Mouse (Mus musculus) MEL (cell line): ENCODE measurements around the gene Pard6a. TPM values are rescaled to one million over a fixed set of nuclear protein-coding genes. Genes with fewer than 3 reads are reported as not detected.

Source experiments
- DNase-seq: peaks from one replicate; pipeline ENCODE4 v3.0.0; 2011; ENCODE audit warnings: low read depth, low spot score
- H3K27ac ChIP-seq: 2 replicates; pipeline ENCODE4 v1.5.1; 2012; ENCODE audit warnings: low read depth, mild to moderate bottlenecking, control low read depth, low read length, moderate library complexity; ENCODE audit not compliant: control insufficient read depth
- H3K27me3 ChIP-seq, 2 experiments: fragments of 150-350 bp in 1 of 2; sonication (generic) in 1 of 2; 2 replicates each; pipeline ENCODE4 v1.6.1; 2012; ENCODE audit warnings: low read length in 2 of 2, mild to moderate bottlenecking in 2 of 2, improper control_type of control experiment in 1 of 2, moderate library complexity in 1 of 2; ENCODE audit not compliant: insufficient read depth in 2 of 2, control insufficient read depth in 1 of 2
- H3K36me3 ChIP-seq, 2 experiments: 2 replicates each; pipeline ENCODE4 v1.6.1; 2012 to 2014; ENCODE audit warnings: low read length in 2 of 2, improper control_type of control experiment in 1 of 2, inconsistent platforms in 1 of 2, mild to moderate bottlenecking in 1 of 2; ENCODE audit not compliant: insufficient read depth in 2 of 2, control insufficient read depth in 1 of 2
- H3K4me1 ChIP-seq, 2 experiments: fragments of 150-350 bp in 1 of 2; sonication (generic) in 1 of 2; 2 replicates each; pipeline ENCODE4 v1.6.1; 2012; ENCODE audit warnings: low read length in 2 of 2, improper control_type of control experiment in 1 of 2, mild to moderate bottlenecking in 1 of 2; ENCODE audit not compliant: insufficient read depth in 2 of 2, control insufficient read depth in 1 of 2
- H3K4me3 ChIP-seq, 2 experiments: fragments of 150-350 bp in 1 of 2; sonication (generic) in 1 of 2; 2 replicates each; pipeline ENCODE4 v1.5.1; 2012; ENCODE audit warnings: low read depth in 2 of 2, low read length in 2 of 2, mild to moderate bottlenecking in 2 of 2, moderate library complexity in 2 of 2, control low read depth in 1 of 2, improper control_type of control experiment in 1 of 2; ENCODE audit not compliant: control insufficient read depth in 1 of 2, insufficient read depth in 1 of 2
- H3K79me2 ChIP-seq: 2 replicates; pipeline ENCODE4 v1.6.1; 2012; ENCODE audit warnings: mild to moderate bottlenecking, low read length, moderate library complexity; ENCODE audit not compliant: control insufficient read depth, poor library complexity, insufficient read depth
- H3K9ac ChIP-seq: 2 replicates; pipeline ENCODE4 v1.6.1; 2012; ENCODE audit warnings: low read depth, mild to moderate bottlenecking, control low read depth, low read length, moderate library complexity; ENCODE audit not compliant: control insufficient read depth, poor library complexity, severe bottlenecking
- H3K9me3 ChIP-seq: fragments of 150-350 bp; sonication (generic); replicated peaks from 2 replicates; pipeline ENCODE4 v1.6.1; 2012; ENCODE audit warnings: mild to moderate bottlenecking, low read length, improper control_type of control experiment, moderate library complexity; ENCODE audit not compliant: insufficient read depth
- BHLHE40 ChIP-seq: IDR thresholded peaks from 2 replicates; pipeline ENCODE4 v1.6.1; 2012; ENCODE audit warnings: low read depth, mild to moderate bottlenecking, inconsistent platforms, low read length, improper control_type of control experiment, borderline replicate concordance
- CHD1 ChIP-seq: IDR thresholded peaks from 2 replicates; pipeline ENCODE4 v1.6.1; 2012; ENCODE audit warnings: low read depth, mild to moderate bottlenecking, inconsistent platforms, low read length, improper control_type of control experiment
- ETS1 ChIP-seq: IDR thresholded peaks from 2 replicates; pipeline ENCODE4 v1.6.1; 2012; ENCODE audit warnings: low read depth, mild to moderate bottlenecking, inconsistent platforms, low read length, improper control_type of control experiment, moderate library complexity
- GABPA ChIP-seq: IDR thresholded peaks from 2 replicates; pipeline ENCODE4 v1.6.1; 2012; ENCODE audit warnings: low read depth, mild to moderate bottlenecking, inconsistent platforms, low read length, improper control_type of control experiment, moderate library complexity
- GATA1 ChIP-seq: IDR thresholded peaks from 2 replicates; pipeline ENCODE4 v1.6.1; 2011; ENCODE audit warnings: low read depth, low read length, improper control_type of control experiment
- JUND ChIP-seq: IDR thresholded peaks from 2 replicates; pipeline ENCODE4 v1.6.1; 2011; ENCODE audit warnings: low read depth, mild to moderate bottlenecking, improper control_type of control experiment, low read length
- KAT2A ChIP-seq: conservative IDR thresholded peaks from 2 replicates; pipeline ENCODE4 v1.6.1; 2012; ENCODE audit warnings: low read depth, low read length, improper control_type of control experiment, inconsistent platforms
- MAFK ChIP-seq: IDR thresholded peaks from 2 replicates; pipeline ENCODE4 v1.6.1; 2011; ENCODE audit warnings: low read depth, mild to moderate bottlenecking, low read length, improper control_type of control experiment, borderline replicate concordance
- MAX ChIP-seq: IDR thresholded peaks from 2 replicates; pipeline ENCODE4 v1.6.1; 2011; ENCODE audit warnings: low read length, improper control_type of control experiment
- MAZ ChIP-seq: IDR thresholded peaks from 2 replicates; pipeline ENCODE4 v1.6.1; 2012; ENCODE audit warnings: low read depth, mild to moderate bottlenecking, inconsistent platforms, low read length, improper control_type of control experiment
- MXI1 ChIP-seq: IDR thresholded peaks from 2 replicates; pipeline ENCODE4 v1.6.1; 2011; ENCODE audit warnings: mild to moderate bottlenecking, low read depth, low read length, improper control_type of control experiment
- MYC ChIP-seq: IDR thresholded peaks from 2 replicates; pipeline ENCODE4 v1.6.1; 2011; ENCODE audit warnings: low read depth, mild to moderate bottlenecking, low read length, improper control_type of control experiment, moderate library complexity
- NELFE ChIP-seq: IDR thresholded peaks from 2 replicates; pipeline ENCODE4 v1.6.1; 2011; ENCODE audit warnings: low read depth, low read length, improper control_type of control experiment
- NRF1 ChIP-seq: IDR thresholded peaks from 2 replicates; pipeline ENCODE4 v1.6.1; 2014; ENCODE audit warnings: low read depth, mild to moderate bottlenecking, inconsistent platforms, low read length, improper control_type of control experiment, moderate library complexity; ENCODE audit not compliant: poor library complexity, insufficient read depth, severe bottlenecking
- POLR2AphosphoS2 ChIP-seq: IDR thresholded peaks from 2 replicates; pipeline ENCODE4 v1.6.1; 2011; ENCODE audit warnings: low read length, improper control_type of control experiment
- RAD21 ChIP-seq: IDR thresholded peaks from 2 replicates; pipeline ENCODE4 v1.6.1; 2011; ENCODE audit warnings: mild to moderate bottlenecking, low read depth, low read length, improper control_type of control experiment
- RCOR1 ChIP-seq: IDR thresholded peaks from 2 replicates; pipeline ENCODE4 v1.6.1; 2012; ENCODE audit warnings: low read depth, mild to moderate bottlenecking, inconsistent platforms, low read length, improper control_type of control experiment
- SIN3A ChIP-seq: IDR thresholded peaks from 2 replicates; pipeline ENCODE4 v1.6.1; 2012; ENCODE audit warnings: low read length, improper control_type of control experiment, inconsistent platforms
- TBP ChIP-seq: IDR thresholded peaks from 2 replicates; pipeline ENCODE4 v1.8.0; 2011; ENCODE audit warnings: low read depth, low read length, improper control_type of control experiment
- UBTF ChIP-seq: IDR thresholded peaks from 2 replicates; pipeline ENCODE4 v1.6.1; 2012; ENCODE audit warnings: low read depth, mild to moderate bottlenecking, inconsistent platforms, low read length, improper control_type of control experiment, moderate library complexity, borderline replicate concordance; ENCODE audit not compliant: insufficient read depth
- USF1 ChIP-seq: IDR thresholded peaks from 2 replicates; pipeline ENCODE4 v1.6.1; 2014; ENCODE audit warnings: low read depth, mild to moderate bottlenecking, inconsistent platforms, low read length, improper control_type of control experiment, moderate library complexity
- USF2 ChIP-seq, 2 experiments: IDR thresholded peaks; 2 replicates each; pipeline ENCODE4 v1.6.1; 2011 to 2012; ENCODE audit warnings: improper control_type of control experiment in 2 of 2, low read length in 2 of 2, borderline replicate concordance in 1 of 2, inconsistent platforms in 1 of 2, low read depth in 1 of 2, mild to moderate bottlenecking in 1 of 2; ENCODE audit not compliant: insufficient read depth in 1 of 2
- ZC3H11A ChIP-seq: IDR thresholded peaks from 2 replicates; pipeline ENCODE4 v1.6.1; 2012; ENCODE audit warnings: low read depth, mild to moderate bottlenecking, inconsistent platforms, low read length, improper control_type of control experiment
- ZMIZ1 ChIP-seq: IDR thresholded peaks from 2 replicates; pipeline ENCODE4 v1.6.1; 2012; ENCODE audit warnings: low read depth, mild to moderate bottlenecking, inconsistent platforms, low read length, improper control_type of control experiment, moderate library complexity
- ZNF384 ChIP-seq: IDR thresholded peaks from 2 replicates; pipeline ENCODE4 v1.6.1; 2012; ENCODE audit warnings: low read depth, mild to moderate bottlenecking, inconsistent platforms, low read length, improper control_type of control experiment
- polyA plus RNA-seq, 2 experiments: library from polyadenylated mRNA; stranded (reverse) in 1 of 2; unstranded in 1 of 2; fragments of >175 nt in 1 of 2; fragments of >200 nt in 1 of 2; gene quantifications; 2 replicates each; pipeline versions ENCODE4 v1.2.1 to v1.2.4; 2012; ENCODE audit warnings: low replicate concordance in 2 of 2, low read depth in 1 of 2; ENCODE audit not compliant: insufficient read length in 2 of 2, insufficient read depth in 1 of 2, missing spikeins in 1 of 2
- total RNA-seq: library from RNA; depleted of rRNA; stranded (reverse); fragments of 300-350 nt; gene quantifications from 2 replicates; pipeline ENCODE4 v1.2.3, GENCODE M21; 2012

The Pard6a gene
- total and polyA plus RNA-seq, 3 experiments: 12.3 to 20.5 TPM; not detected in 1

DNA sequence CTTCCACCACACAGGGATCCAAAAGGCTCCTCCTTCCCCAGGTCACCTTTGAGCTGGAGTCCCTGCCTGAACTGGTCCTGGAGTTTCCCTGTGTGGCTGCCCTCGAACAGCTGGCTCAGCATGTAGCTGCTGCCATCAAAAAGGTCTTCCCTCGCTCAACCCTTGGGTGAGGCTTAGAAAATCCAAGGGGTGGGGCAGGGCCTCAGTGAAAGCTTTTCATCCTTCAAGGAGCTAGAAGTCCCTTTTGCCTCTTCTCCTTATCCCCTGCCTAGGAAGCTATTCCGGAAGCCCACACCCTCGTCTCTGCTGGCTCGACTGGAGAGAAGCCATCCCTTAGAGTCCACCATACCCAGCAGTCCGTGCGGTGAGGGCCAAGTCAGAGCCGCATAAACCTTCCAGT is 13.4 kb upstream of the Pard6a start:
- Histone ChIP-seq H3K4me3 (no peak overlapping the region), H3K9ac (no peak overlapping the region), H3K36me3 (no peaks in the 10 kb centered on the region; a peak in 1 of 4 replicates), H3K27ac (no peak overlapping the region), H3K27me3 (no peaks in the 10 kb centered on the region), H3K9me3 (no peaks in the 10 kb centered on the region), H3K79me2 (no peaks in the 10 kb centered on the region), H3K4me1 (no peaks in the 10 kb centered on the region)
- no peak for TF ChIP-seq ZMIZ1
- TF ChIP-seq GATA1: no peak
- no peak for TF ChIP-seq TBP
- no peak for TF ChIP-seq MAX
- TF ChIP-seq GABPA: no peak
- TF ChIP-seq NRF1: no peak
- no peak for TF ChIP-seq BHLHE40
- no peak for TF ChIP-seq SIN3A
- no peak for TF ChIP-seq JUND
- no peak for DNase-seq

DNA sequence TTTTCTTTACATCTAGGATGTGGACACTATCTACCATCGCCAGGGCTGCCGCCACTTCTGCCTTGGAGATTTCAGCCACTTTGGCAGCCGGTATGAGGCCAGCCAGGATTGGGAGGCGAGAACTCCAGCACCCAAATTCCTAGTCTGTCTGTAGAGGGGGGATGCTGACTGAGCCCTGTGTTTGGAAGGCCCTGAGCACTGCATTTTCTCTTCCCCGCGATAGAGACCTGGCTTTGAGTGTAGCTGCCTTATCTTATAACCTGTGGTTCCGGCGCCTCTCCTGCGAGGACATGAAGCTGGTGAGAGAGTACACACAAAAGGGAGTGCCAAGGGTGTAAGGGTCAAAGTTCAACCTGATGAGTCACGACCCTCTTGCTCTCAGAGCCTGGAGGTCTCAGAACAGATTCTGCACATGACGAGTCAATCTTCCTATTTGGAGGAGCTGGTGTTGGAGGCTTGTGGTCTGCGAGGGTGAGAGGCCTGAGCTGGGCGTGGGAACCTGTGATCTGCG is 12.7 kb upstream of the Pard6a start:
- no peak overlapping the region for H3K27ac ChIP-seq

More for the DNA sequence above, 12.7 kb upstream of the Pard6a start:
- TF ChIP-seq CHD1 (no peak), TBP (no peak), KAT2A (no peak), UBTF (no peak), MYC (no peak), MAX (no peak), ZC3H11A (no peak), RCOR1 (no peak), ETS1 (no peak), USF2 (IDR thresholded peaks at IDR 0.05; ENCODE audit: borderline replicate concordance in 1 of 2, insufficient read depth in 1 of 2, low read depth in 1 of 2, low read length in 2 of 2) (no peak), USF1 (no peak), RAD21 (no peak), NELFE (no peak), GATA1 (no peak), POLR2AphosphoS2 (no peak), ZNF384 (no peak), SIN3A (no peak), MAZ (no peak), MAFK (no peak), MXI1 (no peak)
- no peaks in the 10 kb centered on the region; a peak in 1 of 4 replicates for H3K36me3 ChIP-seq
- H3K9me3 ChIP-seq: no peaks in the 10 kb centered on the region
- H3K4me1 ChIP-seq: no peaks in the 10 kb centered on the region
- no peak overlapping the region for H3K4me3 ChIP-seq
- peak; percentile 34 for DNase-seq
- H3K27me3 ChIP-seq: no peaks in the 10 kb centered on the region
- no peaks in the 10 kb centered on the region for H3K79me2 ChIP-seq
- H3K9ac ChIP-seq: no peak overlapping the region
